Mouse (Mus musculus) cerebellum, adult 18-20 months (tissue): ENCODE results near the gene Eps8.

Source experiments
- DNase-seq, 2 experiments: peaks; one replicate each; pipeline ENCODE4 v3.0.0; 2021

Eps8 gene

DNA sequence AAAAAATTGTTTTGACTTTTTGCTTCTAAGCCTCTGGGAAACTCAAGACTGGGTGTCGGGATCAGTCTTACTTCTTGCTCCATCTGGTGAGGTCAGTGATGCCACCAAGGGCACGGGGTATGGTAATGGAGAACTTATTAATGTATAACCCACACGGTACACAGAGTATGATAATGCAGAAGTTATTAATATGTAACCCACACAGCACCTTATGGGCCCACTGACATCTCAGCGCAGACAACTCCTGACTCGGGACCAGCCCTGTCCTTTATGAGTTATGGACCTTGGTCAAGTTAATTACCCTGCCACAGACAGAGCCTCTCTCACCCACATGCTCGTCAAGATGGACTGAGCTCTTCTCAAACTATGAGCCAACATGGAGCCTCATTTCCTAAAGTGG is 89.2 kb downstream of the Eps8 start:
- no peak for DNase-seq

- DNase-seq, result no peak
Measured at GRCm38 (mm10) chr6:137560358-137560859, 94.3 kb downstream of the Eps8 start.

- DNase-seq, result no peak
Measured at GRCm38 (mm10) chr6:137558840-137559239, 95.8 kb downstream of the Eps8 start.

GRCm38 (mm10) chr6:137557671-137558070 is 97.0 kb downstream of the Eps8 start:
- no peak for DNase-seq

- no peak for DNase-seq
Measured at GRCm38 (mm10) chr6:137557159-137557558, 97.5 kb downstream of the Eps8 start.

GRCm38 (mm10) chr6:137556636-137557035 is 98.0 kb downstream of the Eps8 start:
- no peak for DNase-seq

DNA sequence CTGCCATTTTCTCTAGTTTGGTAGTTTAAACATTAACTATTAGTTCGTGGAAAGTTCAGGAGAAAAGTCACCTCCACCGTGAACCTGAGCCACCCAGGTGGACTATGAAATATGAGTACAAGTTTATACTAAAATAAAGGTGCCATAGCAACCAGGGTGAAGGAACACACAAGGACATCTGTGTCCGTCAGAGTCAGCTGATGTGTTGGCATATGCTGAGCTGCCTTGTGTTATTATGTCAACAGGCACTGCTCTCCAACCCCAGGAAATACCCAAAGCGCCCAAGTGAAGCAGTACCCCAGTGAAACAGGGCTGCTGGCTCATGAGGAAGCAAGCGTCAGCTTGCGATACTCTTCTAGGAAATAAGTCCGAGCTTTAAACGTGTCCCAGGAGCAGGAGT is 104.5 kb downstream of the Eps8 start:
- DNase-seq, result no peak

- DNase-seq, result no peak
Measured at GRCm38 (mm10) chr6:137548613-137549012, 106.1 kb downstream of the Eps8 start.

DNA sequence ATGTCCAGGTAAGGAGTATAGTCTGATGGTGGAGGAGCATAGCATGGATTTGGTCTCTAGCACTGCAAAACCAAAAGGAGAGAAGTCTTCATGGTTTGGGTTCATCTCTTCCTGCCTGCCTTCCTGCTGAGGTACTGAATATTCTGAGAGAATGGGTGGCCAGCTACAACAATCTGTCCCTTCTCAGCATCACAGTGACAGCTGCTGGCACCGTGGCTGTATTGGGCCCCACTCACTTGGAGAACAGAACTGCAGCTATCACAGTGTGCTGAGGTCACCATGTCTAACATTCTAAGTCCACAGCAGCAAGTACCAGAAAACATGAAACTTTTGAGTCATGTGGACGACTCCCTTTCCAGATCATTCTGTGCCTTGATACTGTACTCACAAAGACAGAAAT is 107.1 kb downstream of the Eps8 start:
- DNase-seq, result no peak

- DNase-seq, result no peak
Measured at GRCm38 (mm10) chr6:137546101-137546500, 108.6 kb downstream of the Eps8 start.

DNA sequence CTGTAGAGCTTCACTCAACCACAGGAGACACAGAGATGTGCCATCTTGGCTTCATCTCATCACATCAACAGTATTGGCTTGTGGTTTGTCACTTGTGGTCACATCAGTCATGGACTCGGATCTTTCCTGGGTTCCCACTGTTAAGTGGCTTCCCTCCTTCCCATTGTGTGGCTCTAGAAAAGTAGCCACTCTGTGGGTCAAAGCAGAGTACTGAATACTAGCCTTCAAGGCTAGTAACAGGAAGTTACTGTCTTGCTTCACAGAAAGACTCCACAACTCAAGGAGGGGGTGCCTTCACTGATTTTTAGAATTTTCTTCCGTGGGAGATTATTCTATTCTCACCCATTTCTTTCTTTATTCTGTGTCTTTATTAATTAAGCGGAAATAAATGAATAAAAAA is 109.3 kb downstream of the Eps8 start:
- DNase-seq, result no peak

DNA sequence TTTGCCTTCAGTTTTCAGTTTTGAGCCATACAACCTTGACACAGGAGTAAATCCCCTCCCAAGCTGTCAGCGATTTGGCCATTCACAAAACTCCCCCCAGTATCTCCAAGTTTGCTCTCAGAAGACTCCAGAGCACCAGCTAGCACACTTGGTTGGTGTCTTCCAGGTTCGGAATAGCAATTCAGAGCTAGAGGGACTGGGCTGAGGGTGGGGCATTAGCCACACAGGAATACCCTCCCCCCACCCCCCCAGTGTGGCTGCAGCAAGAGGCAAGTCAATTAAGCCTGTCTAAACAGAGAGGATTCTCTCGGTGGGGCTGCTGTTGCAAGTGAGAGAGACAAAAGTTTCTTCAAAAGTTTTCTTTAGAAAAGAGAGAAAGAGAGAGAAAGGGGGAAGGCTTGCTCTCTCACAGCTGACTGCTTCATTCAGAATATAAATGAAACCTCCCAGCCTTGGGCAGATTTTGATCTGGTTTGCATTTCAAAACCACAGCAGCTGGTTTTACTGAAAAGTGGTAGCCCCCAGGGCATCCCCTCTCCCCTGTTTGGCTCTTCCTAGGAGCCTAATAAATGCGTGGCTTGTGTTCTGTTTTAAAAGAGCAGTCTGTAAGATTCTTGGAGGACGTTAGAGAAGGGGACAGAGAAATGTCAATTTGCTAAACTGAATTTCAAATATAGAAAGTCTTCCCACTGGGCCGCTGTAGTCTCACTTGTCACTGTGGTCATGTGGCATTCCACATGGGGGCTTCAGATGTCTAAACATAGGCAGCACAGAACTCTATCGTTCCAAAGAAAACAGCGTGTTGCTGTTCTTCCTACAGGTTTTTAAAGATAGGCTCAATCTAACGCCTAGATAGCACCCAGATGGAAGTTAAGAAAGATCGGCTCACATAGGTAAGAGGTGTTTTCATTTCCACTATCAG is 112.2 kb downstream of the Eps8 start:
- no peak for DNase-seq

GRCm38 (mm10) chr6:137541216-137542176 is 113.2 kb downstream of the Eps8 start:
- DNase-seq, result no peak

GRCm38 (mm10) chr6:137540800-137541199 is 113.9 kb downstream of the Eps8 start:
- no peak for DNase-seq

DNA sequence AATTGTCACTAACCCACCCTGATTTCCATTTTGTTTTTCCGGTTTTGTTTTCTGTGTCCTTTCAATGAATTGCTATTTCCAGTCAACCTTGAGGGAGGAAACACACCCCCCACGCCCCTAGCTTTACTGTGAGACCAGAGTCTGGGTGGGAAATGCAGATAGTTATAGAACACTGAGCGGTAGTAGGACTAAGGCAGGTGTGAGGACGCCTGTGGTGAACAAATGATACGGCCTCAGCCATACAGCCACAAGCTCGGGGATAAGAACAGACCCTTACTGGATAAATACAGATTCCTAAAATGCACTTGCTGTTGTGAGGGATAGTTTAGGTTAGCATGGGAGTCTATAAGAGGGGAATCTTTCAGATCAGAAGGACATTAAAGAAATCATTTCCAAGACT is 114.3 kb downstream of the Eps8 start:
- DNase-seq, result no peak

GRCm38 (mm10) chr6:137539219-137539618 is 115.5 kb downstream of the Eps8 start:
- DNase-seq, result no peak

GRCm38 (mm10) chr6:137532758-137533157 is 121.9 kb downstream of the Eps8 start:
- DNase-seq, result no peak

- DNase-seq, result no peak
Measured at GRCm38 (mm10) chr6:137525769-137526168, 128.9 kb downstream of the Eps8 start.

- no peak for DNase-seq
Measured at GRCm38 (mm10) chr6:137520343-137520704, 134.4 kb downstream of the Eps8 start.

DNA sequence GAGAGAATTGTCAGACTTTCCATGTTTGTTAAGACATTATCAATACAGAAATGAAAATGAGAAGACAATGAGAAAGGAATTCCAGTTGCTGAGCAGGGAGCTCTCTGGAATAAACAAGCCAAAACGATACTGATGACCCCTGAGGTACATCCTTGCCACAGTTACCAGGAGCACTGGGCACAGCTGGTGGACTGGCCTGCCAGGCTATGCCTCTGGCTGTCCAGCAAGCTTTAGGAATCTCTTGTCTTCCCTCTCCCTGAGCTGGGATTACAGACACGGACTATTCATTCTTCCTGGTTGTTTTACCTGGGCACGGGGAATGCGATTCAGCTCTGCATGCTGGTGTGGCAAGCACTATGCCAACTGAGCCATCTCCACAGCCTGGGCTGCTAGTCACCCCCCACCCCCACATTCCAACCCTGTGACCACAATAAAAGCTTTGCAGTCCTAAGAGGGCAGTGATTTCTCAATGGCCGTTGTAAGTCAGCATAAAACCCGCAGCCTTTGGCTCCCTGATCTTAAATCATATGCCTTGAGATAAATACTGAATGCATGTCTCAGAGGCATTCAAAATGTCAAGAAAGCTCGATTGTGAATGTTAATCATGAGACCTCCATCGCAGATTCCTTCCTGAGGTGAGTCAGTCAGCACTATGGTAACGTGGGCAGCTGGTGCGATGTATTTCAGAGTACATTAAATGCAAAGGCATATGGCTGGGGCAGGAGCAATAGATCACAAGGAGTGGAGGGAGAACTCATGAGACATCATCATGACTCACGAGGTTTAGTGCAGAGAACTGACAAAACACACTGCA is 134.9 kb downstream of the Eps8 start:
- DNase-seq, result no peak

DNA sequence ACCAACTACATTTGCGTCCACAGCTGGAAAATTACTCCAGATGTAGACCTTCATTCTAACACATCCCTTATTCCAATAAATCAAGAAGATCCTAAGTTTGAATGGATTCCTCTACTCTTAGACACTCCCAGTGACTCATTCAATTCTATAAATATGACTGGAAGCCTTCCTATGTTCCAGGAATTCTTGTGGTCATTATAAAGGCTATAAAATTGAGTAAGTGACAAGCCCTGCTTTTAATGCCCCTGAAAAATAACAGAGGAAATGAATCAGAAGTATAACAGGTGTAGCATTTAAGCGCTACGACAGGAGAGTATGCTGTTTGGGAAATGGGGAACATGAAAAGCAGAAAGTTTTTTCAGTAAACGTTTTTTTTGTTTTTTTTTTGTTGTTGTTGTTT is 139.8 kb downstream of the Eps8 start:
- no peak for DNase-seq

- no peak for DNase-seq
Measured at GRCm38 (mm10) chr6:137512753-137513152, 141.9 kb downstream of the Eps8 start.
